Mouse (Mus musculus) left cerebral cortex, adult 18-20 months (tissue): ENCODE data around the gene Lexm. TPM values are rescaled to one million over a fixed set of nuclear protein-coding genes. Genes with fewer than 3 reads are reported as not detected.
A peak's percentile ranks its signal among the peaks of the same experiment; 100 is the strongest.

Source experiments
- DNase-seq, 2 experiments: peaks; one replicate each; pipeline ENCODE4 v3.0.0; 2021 to 2022; ENCODE audit warnings: low spot score in 2 of 2, mixed read lengths in 1 of 2
- total RNA-seq, 2 experiments: library from RNA; stranded (reverse); gene quantifications; 2 replicates each; pipeline ENCODE4 v1.2.3; 2021

Gene Lexm
- total RNA-seq, 2 experiments from 2014 or later: not detected

GRCm38 (mm10) chr4:106582428-106583153, 34.5 kb downstream of the Lexm start:
- no peak for DNase-seq

GRCm38 (mm10) chr4:106581865-106582204, 35.2 kb downstream of the Lexm start:
- DNase-seq: peak in 1 of 2 experiments; percentile 52

DNA sequence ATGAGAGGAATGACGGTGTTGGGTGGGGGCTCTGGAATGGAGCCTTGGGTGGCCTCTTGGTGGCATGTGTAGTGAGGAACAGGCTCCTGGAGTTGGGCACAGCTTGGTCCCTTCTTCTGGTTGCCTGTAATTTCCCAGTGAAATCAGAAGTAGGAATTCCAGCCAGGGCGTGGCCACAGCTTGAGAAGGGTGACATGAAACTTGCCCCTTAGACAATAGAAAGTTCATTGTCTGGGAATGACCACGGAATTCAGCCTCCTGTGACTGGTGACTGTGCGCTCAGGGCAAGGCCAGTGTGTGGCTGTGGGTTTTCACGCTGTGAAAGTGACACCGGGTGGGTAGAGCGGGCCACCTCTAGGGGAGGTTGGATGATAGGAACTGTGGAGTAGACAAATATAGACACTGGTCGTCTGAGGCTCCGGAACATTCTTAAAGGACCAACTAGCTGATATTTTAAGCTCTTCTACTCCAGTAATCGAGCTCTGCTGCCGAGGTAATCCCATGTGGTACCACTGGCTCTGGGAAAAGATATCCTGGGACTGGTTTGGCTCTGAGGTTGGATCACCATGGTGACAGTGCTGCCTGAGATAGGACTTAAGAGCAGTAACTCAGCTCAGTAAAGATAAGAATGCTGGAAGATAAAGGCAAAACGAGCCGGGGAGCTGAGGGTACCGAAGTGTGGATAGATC, 35.7 kb downstream of the Lexm start:
- peak; percentile 27 to 42 for DNase-seq

- no peak for DNase-seq
Measured at GRCm38 (mm10) chr4:106577511-106577910, 39.5 kb downstream of the Lexm start.

GRCm38 (mm10) chr4:106575022-106575421, 42.0 kb downstream of the Lexm start:
- DNase-seq: no peak

DNA sequence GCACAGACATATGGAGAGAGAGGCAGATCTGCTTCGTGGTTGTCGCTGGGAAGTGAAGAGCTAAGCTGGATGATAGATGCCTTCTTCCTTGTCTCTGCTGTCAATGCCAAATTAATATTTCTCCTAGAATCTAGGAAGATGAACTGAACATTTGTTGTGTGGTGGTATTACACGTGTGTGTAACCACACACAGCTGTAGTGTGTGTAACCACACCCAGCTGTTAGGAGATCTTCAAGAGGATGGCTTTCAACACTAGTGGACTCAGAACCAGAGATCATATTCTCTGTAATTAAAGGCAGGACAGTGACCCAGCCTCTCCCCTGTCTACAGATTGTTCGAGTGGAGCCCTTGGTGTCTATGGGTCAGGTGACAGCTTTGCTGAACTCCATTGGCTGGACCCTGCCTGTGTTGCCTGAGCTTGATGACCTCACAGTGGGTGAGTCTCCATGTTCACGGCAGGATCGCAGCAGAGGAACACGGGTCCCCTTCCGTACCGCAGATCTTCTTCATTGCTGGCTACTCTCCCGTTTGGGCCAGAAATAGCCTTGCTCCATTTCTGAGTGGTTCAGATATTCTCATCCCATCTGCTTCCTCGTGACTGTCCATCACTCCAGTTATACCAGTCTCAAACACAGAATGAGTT, 45.8 kb downstream of the Lexm start:
- no peak for DNase-seq

DNA sequence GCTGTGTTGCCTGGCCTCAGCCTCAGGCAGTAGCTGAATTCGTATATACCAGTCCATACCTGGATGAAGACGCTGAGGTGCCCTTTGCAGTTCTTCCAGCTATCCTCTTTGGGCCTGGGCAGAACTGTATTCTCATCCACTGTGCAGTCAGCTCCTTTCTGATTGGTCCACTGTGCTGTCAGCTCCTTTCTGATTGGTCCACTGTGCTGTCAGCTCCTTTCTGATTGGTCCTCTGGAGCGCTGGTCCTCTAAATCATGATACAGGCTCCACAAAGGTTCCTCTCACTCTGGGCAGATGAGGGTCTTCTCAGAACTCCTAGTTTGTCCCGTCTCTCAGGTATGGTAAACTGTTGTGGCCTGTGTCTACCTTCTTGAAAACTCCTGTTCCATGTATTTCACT, 47.4 kb downstream of the Lexm start:
- no peak for DNase-seq

DNA sequence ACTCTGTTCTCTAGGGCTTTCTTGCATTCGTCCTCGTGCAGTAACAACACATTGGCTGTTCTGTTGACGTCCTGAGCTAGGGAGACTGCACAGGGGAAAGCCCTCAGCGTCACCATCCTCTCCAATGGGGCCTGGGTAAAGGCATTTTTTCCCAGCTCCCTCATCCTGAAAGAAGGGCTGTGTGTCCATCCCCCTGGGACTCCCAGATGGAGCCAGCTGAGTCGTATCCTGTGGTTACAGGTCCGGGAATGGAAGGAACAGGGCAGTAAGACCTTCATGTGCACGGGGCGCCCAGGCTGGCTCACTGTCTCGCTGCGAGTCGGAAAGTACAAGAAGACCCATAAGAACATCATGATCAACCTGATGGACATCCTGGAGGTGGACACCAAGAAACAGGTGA, 52.9 kb downstream of the Lexm start:
- DNase-seq: no peak

DNA sequence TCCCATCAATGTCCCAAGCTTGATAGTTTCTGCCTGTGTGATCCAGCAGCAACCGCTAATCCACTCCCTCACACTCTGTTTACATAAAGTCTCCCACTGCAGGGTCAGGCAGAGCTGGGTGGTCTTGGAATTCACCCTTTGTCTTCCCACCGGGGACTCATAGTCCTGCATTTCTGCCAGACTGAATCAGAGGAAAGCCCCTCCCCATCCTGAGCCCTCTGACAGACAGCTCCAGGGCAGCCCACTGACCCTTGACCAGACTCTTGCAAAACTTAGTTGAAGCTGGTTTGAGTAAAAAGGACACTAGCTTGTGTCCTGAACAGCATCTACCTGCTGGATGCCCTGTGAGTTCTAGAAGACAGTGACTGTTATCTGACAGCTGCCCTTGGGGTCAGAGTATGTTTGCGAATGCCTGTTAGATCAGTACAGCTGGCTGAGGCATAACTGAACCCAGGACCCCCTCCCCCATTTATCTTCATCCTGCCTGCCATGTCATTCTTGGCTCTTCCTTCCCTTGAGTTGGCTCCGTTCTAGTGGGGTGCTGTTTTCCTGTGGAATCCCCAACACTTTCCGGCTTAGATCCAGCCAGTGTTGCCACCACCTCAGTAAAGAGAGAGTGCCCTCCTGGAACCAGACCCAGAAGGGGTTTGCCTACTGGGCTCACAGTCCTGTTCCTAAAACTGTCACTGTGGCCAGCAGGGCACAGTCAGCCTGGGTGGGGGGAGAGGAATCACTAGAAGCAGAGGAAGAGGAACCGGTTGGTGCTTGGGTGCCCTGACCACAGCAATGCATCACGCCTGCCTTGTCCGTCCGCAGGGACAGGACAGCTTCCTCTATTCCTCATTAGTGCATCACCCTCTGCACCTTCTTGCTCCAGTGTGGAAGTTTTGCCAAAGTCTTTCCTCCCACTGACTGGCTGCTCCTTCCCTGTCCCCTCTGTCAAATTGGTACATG, 53.9 kb downstream of the Lexm start:
- DNase-seq: no peak

DNA sequence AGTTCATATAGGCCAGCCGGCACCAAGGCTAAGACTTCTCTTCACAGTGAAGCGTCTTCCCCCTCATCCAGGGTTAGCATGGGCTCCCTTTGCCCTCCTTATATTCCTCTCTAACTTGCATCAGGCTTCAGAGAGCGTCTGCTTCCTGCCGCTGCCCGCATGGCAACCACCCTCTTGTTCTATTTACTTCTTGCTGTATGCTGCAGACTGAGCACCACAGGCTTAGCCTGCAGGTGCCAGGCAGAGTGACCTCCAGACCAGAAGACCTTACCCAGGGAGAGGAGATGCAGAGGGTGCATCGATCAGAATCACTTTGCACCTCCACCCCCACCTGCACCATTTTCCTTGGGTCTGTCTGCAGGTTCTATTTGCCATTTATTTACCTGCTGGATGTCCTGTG, 55.0 kb downstream of the Lexm start:
- no peak for DNase-seq

DNA sequence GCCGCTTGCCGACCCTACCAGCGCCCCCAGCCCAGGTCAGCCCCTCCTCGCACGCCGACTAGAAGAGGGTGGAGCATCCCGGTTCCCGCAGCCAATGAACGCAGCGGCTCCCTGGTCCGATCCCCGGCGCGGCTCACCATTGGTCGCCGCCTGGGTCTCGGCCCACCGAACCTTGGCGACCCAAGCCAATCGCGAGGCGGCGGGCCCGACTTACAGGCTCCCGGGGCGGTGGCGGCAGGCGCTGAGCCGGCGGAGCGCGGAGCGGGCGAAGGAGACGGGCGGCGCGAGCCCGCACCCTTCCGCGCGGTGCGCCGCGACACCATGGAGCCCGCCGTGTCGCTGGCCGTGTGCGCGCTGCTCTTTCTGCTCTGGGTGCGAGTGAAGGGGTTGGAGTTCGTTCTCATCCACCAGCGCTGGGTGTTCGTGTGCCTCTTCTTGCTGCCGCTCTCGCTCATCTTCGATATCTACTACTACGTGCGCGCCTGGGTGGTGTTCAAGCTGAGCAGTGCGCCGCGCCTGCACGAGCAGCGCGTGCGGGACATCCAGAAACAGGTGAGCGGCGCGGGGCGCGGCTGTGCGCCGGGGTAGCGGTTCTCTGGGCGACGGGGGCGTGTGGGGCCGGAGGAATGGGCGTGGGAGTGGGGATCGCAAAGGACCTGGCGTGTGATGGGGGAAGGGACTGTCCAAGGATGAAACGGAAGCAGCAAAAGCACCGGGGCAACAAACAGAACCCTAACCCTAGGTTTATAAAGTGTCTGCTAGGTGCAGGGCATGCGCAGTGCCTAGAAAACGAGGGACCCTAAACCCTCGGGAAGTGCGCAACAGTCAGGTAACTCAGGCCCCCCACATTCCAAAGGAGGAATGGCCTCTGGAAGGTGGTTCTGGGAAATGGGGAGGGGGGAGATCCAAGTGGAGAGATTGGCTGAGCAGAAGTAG, 55.9 kb downstream of the Lexm start, which contains the start of gene Dhcr24:
TSS of gene Dhcr24 (plus strand) at position 193 of the 936 bp plus-strand sequence.
- DNase-seq: peak; percentile 94 to 96

GRCm38 (mm10) chr4:106560213-106560845, 56.7 kb downstream of the Lexm start:
- no peak for DNase-seq

DNA sequence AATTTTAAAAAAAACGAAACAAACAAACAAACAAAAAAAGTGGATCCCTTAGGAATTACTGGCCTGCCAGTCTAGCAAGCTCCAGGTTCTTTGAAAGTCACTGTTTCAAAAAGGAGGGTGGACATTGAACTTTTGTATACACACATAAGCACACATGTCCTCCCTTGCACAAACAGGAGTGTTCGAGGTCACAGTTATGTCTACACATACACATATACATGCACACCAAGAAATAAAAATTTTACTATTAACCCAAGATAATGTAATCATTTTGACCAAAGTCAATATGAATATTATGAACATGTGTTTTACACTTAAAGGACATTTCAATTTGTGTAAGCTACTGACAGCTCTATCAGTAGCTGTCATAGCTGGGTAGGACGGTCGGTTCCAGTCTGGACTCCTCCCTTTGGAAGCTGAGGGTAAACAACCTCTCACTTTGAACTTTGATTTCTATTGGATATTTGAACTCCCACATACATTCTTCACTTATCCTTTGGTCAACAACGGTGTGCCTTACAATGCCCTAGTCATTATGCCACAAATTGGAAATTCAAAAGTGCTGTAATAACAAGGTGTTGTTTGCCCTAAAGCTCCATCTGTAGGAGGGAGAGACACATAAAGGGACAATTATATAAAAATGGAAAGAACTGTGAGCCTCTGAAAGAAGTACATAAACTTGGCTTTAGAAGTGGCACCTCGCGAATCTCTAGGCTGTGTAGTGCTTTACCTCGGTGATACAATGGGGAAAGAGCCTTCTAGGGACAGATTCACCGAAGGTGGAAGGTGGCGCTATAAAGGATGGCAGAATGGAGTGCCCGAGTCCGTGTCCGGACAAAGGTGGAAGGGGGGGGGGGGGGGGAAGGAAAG, 57.5 kb downstream of the Lexm start:
- no peak for DNase-seq

DNA sequence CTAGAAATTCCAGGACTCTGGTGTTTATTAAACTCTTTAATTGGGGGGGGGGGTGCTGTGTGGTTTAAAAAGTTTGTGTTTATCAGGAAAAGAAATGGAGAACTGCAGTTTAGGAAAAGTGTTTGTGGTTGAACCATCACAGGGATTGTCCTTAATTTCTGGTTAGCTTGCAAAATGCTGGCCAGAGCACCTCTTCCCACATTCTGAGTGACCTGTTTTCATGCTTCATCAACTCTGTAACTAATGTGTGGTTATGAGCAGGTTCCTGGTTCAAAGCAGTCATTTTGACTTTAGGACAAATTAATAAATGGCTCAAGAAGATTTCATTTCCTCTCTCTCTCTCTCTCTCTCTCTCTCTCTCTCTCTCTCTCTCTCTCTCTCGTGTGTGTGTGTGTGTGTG, 59.1 kb downstream of the Lexm start:
- no peak for DNase-seq

GRCm38 (mm10) chr4:106557262-106557661, 59.8 kb downstream of the Lexm start:
- no peak for DNase-seq

DNA sequence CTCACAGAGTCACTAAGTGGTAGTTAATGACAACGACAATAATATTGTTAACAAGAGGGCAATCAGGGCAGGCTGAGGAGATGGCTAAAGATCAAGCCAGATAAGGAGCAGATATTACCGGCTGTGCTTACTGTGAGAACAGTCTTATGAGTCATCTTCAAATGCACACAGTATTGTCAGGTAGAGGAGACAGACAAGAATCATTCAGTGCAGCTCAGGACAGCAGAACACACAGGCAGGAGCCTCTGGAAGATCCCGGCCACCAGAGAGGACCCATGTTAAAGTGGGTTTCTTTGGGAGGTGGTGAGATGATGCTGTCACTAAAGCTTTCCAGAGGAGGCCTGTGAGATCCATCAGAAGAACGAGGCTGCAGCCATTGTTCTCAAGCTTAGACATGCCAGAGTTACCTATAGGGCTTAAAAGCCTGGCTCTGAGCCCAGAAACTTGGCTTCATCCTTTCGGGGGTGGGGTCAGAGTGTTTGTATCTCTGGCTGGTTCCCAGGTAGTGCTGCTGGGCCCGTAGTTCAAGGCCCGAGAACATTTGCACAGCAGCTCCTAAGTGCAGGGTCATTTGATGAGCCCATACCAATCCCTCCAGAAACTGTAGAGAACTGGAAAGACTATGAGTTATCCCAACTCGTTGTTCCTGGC, 66.4 kb downstream of the Lexm start:
- DNase-seq: no peak

GRCm38 (mm10) chr4:106548113-106548512, 68.9 kb downstream of the Lexm start:
- no peak for DNase-seq

- no peak for DNase-seq
Measured at GRCm38 (mm10) chr4:106546896-106547295, 70.1 kb downstream of the Lexm start.
